Mouse (Mus musculus) left cerebral cortex, adult 8-10 months (tissue): Measurements from ENCODE around the gene Ndfip2. TPM values are rescaled to one million over a fixed set of nuclear protein-coding genes. Genes with fewer than 3 reads are reported as not detected.

Experiments
- total RNA-seq, 4 experiments: library from RNA; stranded (reverse); gene quantifications; 2 replicates each; pipeline ENCODE4 v1.2.4; 2022

Gene Ndfip2
- total RNA-seq, 4 experiments from 2014 or later, result 94.4 to 110 (median 102) TPM

Other genes with a start within 250 kb of the Ndfip2 start
- gene Rbm26, start 81.2 kb upstream of the Ndfip2 start, total RNA-seq, result 10 to 100 TPM; 57.2 to 60.0 (median 59.0) TPM